Mouse (Mus musculus): ENCODE measurements around the gene Nefh. TPM values are rescaled to one million over a fixed set of nuclear protein-coding genes. Genes with fewer than 3 reads are reported as not detected.

Nefh gene
- polyA plus RNA-seq, 1 experiment, result 35.3 TPM

DNA sequence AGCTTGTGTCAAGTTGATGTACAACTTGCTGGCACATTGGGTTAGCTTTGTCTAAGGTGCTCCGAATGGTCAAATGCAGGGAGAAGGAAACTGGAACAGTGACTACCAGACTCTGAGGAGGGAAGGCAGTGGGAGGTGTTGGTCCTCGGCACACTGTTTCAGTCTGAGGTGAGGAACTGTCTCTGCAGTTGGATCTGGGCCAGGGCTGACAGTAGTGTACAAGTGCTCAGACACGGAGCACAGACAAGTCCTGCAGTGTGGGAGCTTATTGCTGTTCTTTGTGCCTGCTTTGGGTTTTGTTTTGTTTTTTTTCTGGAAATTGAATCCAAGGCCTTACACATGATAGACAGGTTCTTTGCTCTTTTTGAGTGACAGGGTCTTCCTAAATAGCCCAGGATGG is 35.1 kb upstream of the Nefh start:
- H3K4me3 ChIP-seq (ENCODE audit: insufficient read depth, low read length), result no peak overlapping the region
- no peak overlapping the region for H3K27ac ChIP-seq (ENCODE audit: insufficient read depth, low read length)
- TF ChIP-seq POLR2A (IDR thresholded peaks at IDR 0.05; ENCODE audit: extremely low read depth, insufficient read depth, low read length), result no peak
- TF ChIP-seq CTCF (IDR thresholded peaks at IDR 0.05; ENCODE audit: extremely low read depth, insufficient read depth, low read length), result no peak
- H3K4me1 ChIP-seq (ENCODE audit: control insufficient read depth, insufficient read depth, low read length), result no peaks in the 10 kb centered on the region

DNA sequence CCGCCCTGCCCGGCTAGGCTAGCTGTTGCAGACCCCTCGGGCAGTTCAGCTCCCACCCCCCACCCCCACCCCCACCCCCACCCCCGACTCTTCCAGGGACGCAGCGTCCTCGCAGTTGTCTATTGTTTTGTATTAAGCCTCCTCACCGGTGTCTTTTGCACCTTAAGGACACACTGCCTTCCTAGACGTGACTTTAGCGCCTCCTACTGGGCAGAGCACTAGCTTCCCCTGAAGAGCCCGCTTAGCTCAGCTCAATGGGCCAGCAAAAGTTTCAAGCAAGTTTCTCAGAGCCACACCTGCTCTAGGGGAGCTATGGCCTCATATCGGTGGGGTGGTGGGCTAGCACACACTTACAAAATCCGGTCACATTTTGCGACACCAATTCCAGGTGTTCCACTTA is 27.8 kb upstream of the Nefh start:
- TF ChIP-seq CTCF (IDR thresholded peaks at IDR 0.05; ENCODE audit: extremely low read depth, insufficient read depth, low read length), result peak; percentile 88
- no peak for TF ChIP-seq POLR2A (IDR thresholded peaks at IDR 0.05; ENCODE audit: extremely low read depth, insufficient read depth, low read length)
- Histone ChIP-seq H3K4me1 (ENCODE audit: control insufficient read depth, insufficient read depth, low read length) (no peaks in the 10 kb centered on the region), H3K27ac (ENCODE audit: insufficient read depth, low read length) (no peak overlapping the region), H3K4me3 (ENCODE audit: insufficient read depth, low read length) (no peak overlapping the region)

DNA sequence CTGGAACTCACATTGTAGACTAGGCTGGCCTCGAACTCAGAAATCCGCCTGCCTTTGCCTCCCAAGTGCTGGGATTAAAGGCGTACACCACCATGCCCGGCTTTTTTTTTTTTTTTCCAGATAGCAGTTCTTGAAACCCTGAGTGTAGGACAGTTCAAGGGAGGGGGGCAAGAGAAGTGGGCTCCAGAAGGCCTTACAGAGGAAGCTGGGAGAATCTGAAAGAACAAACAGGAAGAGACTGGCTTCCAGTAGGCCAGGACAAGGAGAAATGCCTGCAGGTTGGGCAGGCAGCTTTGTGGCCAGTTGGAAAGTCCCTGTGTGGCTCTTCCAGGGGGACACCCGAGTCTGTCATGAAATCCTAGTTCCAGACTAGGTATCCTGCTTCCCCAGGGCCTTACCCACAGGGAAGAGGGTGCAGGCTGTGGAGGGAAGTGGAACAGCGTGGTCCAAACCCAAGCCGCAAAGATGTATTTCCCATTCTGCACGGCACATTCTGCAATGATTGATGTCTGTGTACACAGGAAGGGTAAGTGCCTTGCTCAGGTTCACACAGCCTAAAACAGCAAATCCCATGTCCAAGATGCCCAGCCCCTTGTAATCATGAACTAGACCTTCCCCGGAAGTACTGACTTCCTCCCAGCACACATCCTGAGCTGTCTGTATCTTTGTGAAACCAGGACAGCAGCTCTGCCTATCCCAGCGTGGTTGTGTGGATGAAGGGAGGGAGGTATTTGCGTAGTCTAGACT is 26.7 kb upstream of the Nefh start:
- Histone ChIP-seq H3K4me1 (ENCODE audit: control insufficient read depth, insufficient read depth, low read length) (no peaks in the 10 kb centered on the region), H3K27ac (ENCODE audit: insufficient read depth, low read length) (no peak overlapping the region), H3K4me3 (ENCODE audit: insufficient read depth, low read length) (no peak overlapping the region)
- TF ChIP-seq CTCF (IDR thresholded peaks at IDR 0.05; ENCODE audit: extremely low read depth, insufficient read depth, low read length) (no peak), POLR2A (IDR thresholded peaks at IDR 0.05; ENCODE audit: extremely low read depth, insufficient read depth, low read length) (no peak)

DNA sequence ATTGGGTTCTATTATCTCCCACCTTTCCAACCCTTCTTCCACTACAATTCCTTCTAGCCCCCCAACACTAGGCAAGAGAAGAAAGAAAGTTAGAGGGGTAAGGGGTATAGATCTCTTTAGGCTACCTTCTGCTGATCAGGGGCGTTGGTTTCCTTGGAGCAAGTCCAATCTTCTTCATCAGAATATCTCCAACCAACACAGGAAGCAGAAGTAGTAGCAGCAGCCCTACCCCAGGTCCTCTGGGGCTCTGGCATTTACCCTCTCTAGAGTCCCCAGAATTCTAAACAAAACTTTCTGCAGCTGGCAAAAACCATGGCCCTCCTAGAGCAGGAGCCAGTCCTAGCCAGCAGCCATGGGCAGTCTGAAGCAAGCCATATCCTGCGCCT is 26.0 kb upstream of the Nefh start:
- TF ChIP-seq CTCF (IDR thresholded peaks at IDR 0.05; ENCODE audit: extremely low read depth, insufficient read depth, low read length) (no peak), POLR2A (IDR thresholded peaks at IDR 0.05; ENCODE audit: extremely low read depth, insufficient read depth, low read length) (no peak)
- Histone ChIP-seq H3K27ac (ENCODE audit: insufficient read depth, low read length) (no peak overlapping the region), H3K4me3 (ENCODE audit: insufficient read depth, low read length) (no peak overlapping the region), H3K4me1 (ENCODE audit: control insufficient read depth, insufficient read depth, low read length) (no peaks in the 10 kb centered on the region)

DNA sequence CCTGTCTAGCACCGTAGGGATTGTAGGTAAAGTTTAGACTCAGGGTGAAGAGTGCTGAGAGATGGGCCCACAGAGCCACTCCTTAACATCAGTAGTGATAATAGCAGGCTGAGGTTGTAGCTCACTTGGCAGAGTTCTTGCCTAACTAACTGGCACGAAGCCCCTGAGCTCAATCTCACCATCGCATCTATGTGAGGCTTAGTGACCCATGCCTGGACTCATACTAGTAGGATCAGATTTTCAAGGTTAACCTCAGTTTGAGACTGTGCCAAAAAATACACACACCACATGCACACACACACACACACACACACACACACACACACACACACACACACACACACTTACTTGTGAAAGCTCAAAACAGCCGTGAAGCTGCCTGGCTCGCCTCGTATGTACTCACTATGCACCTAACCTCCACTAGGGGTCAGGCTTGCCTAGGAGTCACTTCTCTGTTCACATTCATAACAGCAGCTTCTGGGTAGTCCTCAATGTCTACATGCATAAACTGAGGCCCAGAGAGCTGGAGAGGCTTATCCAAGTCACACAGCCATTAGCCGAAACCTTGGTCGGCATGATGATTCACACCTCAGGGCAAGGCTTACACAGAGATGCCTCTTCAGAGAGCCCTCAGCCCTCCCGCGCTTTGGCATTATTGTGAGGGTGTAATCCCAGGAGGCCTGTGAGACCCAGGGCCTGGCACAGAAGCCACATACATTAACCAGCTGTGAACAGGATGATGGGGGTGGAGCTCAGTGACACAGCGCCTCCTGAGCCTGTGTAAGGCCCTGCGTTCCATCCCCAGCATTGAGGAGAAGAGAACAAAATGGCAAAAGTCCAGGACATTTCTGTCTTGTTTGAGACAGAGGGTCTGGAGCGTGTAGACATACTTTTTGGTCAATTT is 25.4 kb upstream of the Nefh start:
- Histone ChIP-seq H3K27ac (ENCODE audit: insufficient read depth, low read length) (no peak overlapping the region), H3K4me1 (ENCODE audit: control insufficient read depth, insufficient read depth, low read length) (no peaks in the 10 kb centered on the region), H3K4me3 (ENCODE audit: insufficient read depth, low read length) (no peak overlapping the region)
- TF ChIP-seq POLR2A (IDR thresholded peaks at IDR 0.05; ENCODE audit: extremely low read depth, insufficient read depth, low read length) (no peak), CTCF (IDR thresholded peaks at IDR 0.05; ENCODE audit: extremely low read depth, insufficient read depth, low read length) (peak; percentile 89)

DNA sequence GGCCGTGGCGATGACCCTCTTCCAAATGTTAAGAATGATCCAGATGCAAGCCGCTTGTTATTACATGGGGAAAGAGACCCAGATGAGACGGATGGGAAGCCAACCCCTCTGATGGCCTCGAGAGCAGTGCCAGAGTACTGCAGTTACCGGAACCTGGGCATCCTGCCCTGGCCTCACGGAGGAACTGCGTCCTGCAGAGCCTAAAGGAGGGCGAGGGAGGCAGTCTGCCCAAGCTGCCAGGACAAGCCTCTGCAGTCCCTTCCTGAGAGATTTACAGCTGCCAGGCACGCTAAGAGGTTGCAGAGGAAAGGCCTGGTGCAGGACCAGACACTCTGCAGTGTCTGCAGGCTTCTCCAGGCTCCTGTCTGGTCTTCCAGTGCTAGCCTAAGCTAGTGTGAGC is 20.5 kb upstream of the Nefh start:
- Histone ChIP-seq H3K27ac (ENCODE audit: insufficient read depth, low read length) (no peak overlapping the region), H3K4me3 (ENCODE audit: insufficient read depth, low read length) (no peak overlapping the region), H3K4me1 (ENCODE audit: control insufficient read depth, insufficient read depth, low read length) (no peaks in the 10 kb centered on the region)
- no peak for TF ChIP-seq CTCF (IDR thresholded peaks at IDR 0.05; ENCODE audit: extremely low read depth, insufficient read depth, low read length)
- no peak for TF ChIP-seq POLR2A (IDR thresholded peaks at IDR 0.05; ENCODE audit: extremely low read depth, insufficient read depth, low read length)

DNA sequence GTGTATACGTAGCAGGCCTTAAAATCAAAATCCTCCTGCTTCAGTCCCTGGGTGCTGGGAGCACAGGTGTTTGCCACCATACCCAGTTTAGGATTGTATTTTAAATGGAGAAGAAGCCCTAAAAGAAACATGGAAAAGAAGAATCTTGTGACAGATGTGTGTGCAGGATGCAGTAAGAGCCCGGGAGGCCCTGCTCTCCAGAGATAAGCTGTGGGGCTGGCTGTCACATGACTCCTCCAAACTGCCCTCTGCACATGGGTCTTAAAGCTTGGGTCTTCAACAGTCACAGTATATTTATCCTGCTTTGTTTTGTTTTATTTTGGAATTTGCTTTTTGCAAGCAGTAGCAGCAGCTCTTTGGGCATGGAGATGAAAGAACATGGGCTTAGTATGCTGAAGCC is 19.7 kb upstream of the Nefh start:
- TF ChIP-seq POLR2A (IDR thresholded peaks at IDR 0.05; ENCODE audit: extremely low read depth, insufficient read depth, low read length) (no peak), CTCF (IDR thresholded peaks at IDR 0.05; ENCODE audit: extremely low read depth, insufficient read depth, low read length) (no peak)
- Histone ChIP-seq H3K4me3 (ENCODE audit: insufficient read depth, low read length) (no peak overlapping the region), H3K4me1 (ENCODE audit: control insufficient read depth, insufficient read depth, low read length) (peaks cover 4% of the 10 kb centered on the region; the same call in 1 of the 2 replicates), H3K27ac (ENCODE audit: insufficient read depth, low read length) (no peak overlapping the region)

DNA sequence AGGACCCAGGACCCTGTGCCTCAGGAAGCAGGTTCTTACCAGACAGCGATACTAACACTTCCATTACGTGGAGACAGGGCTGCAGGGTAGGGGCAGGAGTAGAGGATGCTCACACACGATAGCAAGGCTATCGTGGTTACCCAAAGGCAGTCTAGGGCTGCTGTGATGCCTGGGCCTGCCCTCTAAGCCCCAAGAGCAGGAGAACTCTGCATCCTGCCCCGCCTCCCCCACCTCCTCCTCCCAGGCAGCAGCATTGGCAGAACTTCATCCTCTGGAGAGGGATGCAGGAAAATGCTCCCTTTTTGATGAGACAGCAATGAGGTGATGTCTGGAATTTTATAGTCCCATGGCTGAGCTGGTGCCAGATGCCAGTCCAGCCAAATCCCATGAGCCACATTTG is 19.0 kb upstream of the Nefh start:
- H3K27ac ChIP-seq (ENCODE audit: insufficient read depth, low read length), result no peak overlapping the region
- H3K4me3 ChIP-seq (ENCODE audit: insufficient read depth, low read length), result no peak overlapping the region
- TF ChIP-seq POLR2A (IDR thresholded peaks at IDR 0.05; ENCODE audit: extremely low read depth, insufficient read depth, low read length), result no peak
- TF ChIP-seq CTCF (IDR thresholded peaks at IDR 0.05; ENCODE audit: extremely low read depth, insufficient read depth, low read length), result no peak
- peaks cover 4% of the 10 kb centered on the region; the same call in 1 of the 2 replicates for H3K4me1 ChIP-seq (ENCODE audit: control insufficient read depth, insufficient read depth, low read length)

DNA sequence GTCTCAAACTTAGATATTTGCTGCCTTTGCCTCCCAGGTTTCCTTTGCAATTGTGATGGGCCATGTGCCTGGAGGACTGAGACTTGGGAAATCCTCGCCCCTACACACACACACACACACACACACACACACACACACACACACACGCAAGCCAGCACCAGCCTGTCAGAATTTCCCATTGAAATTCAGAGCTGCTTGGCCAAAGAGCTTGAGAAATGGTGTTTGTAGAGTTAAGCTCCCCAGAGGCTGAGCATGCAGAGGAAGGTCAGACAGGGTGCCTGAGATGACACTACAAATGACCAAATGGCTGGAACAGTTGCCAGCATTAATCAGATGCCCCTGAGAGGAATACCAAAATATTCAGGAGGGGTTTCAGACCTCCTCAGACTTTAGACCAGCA is 18.5 kb upstream of the Nefh start:
- H3K4me3 ChIP-seq (ENCODE audit: insufficient read depth, low read length), result no peak overlapping the region
- TF ChIP-seq POLR2A (IDR thresholded peaks at IDR 0.05; ENCODE audit: extremely low read depth, insufficient read depth, low read length) (no peak), CTCF (IDR thresholded peaks at IDR 0.05; ENCODE audit: extremely low read depth, insufficient read depth, low read length) (no peak)
- H3K4me1 ChIP-seq (ENCODE audit: control insufficient read depth, insufficient read depth, low read length), result peaks cover 4% of the 10 kb centered on the region; the same call in 1 of the 2 replicates
- no peak overlapping the region for H3K27ac ChIP-seq (ENCODE audit: insufficient read depth, low read length)

All from cortical plate, adult 2 months (tissue).